Mouse (Mus musculus) stomach, postnatal 0 days (tissue): ENCODE measurements around the gene Fancg. TPM values are rescaled to one million over a fixed set of nuclear protein-coding genes. Genes with fewer than 3 reads are reported as not detected.

Experiments used
- ATAC-seq: fragments of 200-750 bp; cut with Nextera tagmentation; 2 replicates; pipeline ENCODE4 v1.8.0; 2017; ENCODE audit not compliant: low FRiP score, low TSS enrichment
- DNase-seq: peaks from one replicate; pipeline ENCODE4 v3.0.0-alpha.2; 2016; ENCODE audit warnings: low spot score
- H3K27ac ChIP-seq: fragments of 300-500 bp; sonication (generic); replicated peaks from 2 replicates; pipeline ENCODE4 v1.5.1; 2014; ENCODE audit warnings: mild to moderate bottlenecking, control low read depth
- H3K27me3 ChIP-seq: fragments of 300-500 bp; sonication (generic); 2 replicates; pipeline ENCODE4 v1.6.1; 2014; ENCODE audit warnings: low read length; ENCODE audit not compliant: control insufficient read depth, insufficient read depth
- H3K36me3 ChIP-seq: fragments of 300-500 bp; sonication (generic); 2 replicates; pipeline ENCODE4 v1.6.1; 2014; ENCODE audit warnings: low read length, mixed read lengths; ENCODE audit not compliant: control insufficient read depth, insufficient read depth
- H3K4me1 ChIP-seq: fragments of 300-500 bp; sonication (generic); replicated peaks from 2 replicates; pipeline ENCODE4 v1.6.1; 2014; ENCODE audit warnings: antibody characterized with exemption; ENCODE audit not compliant: control insufficient read depth, insufficient read depth
- H3K4me2 ChIP-seq: fragments of 300-500 bp; sonication (generic); replicated peaks from 2 replicates; pipeline ENCODE4 v1.6.1; 2014; ENCODE audit warnings: low read depth, mild to moderate bottlenecking, control low read depth, moderate library complexity
- H3K4me3 ChIP-seq: fragments of 300-500 bp; sonication (generic); 2 replicates; pipeline ENCODE4 v1.5.1; 2014; ENCODE audit warnings: low read depth, low read length, control low read depth
- H3K9ac ChIP-seq: fragments of 300-500 bp; sonication (generic); 2 replicates; pipeline ENCODE4 v1.6.1; 2014; ENCODE audit warnings: mild to moderate bottlenecking, low read length, control low read depth, mixed read lengths
- H3K9me3 ChIP-seq: fragments of 300-500 bp; sonication (generic); 2 replicates; pipeline ENCODE4 v1.6.1; 2016; ENCODE audit warnings: low read length; ENCODE audit not compliant: control insufficient read depth
- CTCF ChIP-seq: IDR thresholded peaks from 2 replicates; pipeline ENCODE4 v1.5.1; 2016; ENCODE audit warnings: antibody characterized with exemption, low read depth, mild to moderate bottlenecking, moderate library complexity
- EP300 ChIP-seq: optimal IDR thresholded peaks from 2 replicates; pipeline ENCODE3; 2016; ENCODE audit warnings: antibody characterized with exemption
- WGBS: fragments of 180-500 bp; shearing (Covaris S2); extraction: QIAGEN DNeasy Blood & Tissue Kit; methylation state at CpG from one replicate; pipeline ENCODE4 v1.1.7; 2014; 5-methylcytosine and 5-hydroxymethylcytosine counted together
- polyA plus RNA-seq: library from polyadenylated mRNA; unstranded; fragments of >200 nt; fragmentation: Nextera tagmentation; extraction: Ambion mirVana; gene quantifications from 2 replicates; pipeline ENCODE4 v1.2.1, GENCODE M21; 2015

Gene Fancg
- polyA plus RNA-seq, 1 experiment from 2014 or later, result 7.7 TPM

DNA sequence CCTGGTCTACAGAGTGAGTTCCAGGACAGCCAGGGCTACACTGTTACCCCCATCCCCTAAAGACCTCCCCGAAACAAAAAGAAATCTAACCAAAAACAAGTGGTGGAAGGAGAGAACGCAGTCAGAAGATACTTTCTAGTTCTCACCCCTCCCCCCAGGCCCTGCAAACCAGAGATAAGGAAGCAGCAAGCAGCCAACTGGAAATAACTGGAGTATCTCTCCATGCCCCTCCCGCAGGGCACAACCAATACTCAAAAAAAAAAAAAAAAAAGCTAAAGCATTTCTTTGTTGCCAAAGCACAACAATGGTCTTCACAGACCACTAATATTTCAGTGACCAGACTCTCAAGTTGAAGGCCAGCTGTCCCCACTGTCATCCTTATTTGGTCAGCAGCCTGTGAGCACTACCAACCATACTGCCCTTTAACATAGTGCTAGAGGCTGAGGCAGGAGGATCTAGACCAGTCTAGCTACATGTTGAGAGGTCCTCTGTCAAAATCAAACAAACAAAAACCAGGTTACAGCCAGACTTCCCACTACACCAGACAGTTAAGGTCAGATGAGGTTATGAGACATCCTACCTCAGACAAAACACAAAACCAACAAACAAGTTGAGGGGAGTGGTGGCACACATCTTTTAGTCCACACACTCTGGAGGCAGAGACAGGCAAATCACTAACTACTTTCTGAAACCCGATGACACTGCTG lies 27.7 kb upstream of the Fancg start:
- DNase-seq (no peak), ATAC-seq (no peak)
- H3K4me3 ChIP-seq, result no peak overlapping the region
- H3K27ac ChIP-seq, result no peak overlapping the region
- H3K9ac ChIP-seq, result no peak overlapping the region
- H3K4me1 ChIP-seq, result no peaks in the 10 kb centered on the region
- TF ChIP-seq CTCF (no peak), EP300 (no peak)
- no peaks in the 10 kb centered on the region for H3K27me3 ChIP-seq
- H3K36me3 ChIP-seq, result peaks cover 11% of the 10 kb centered on the region
- no peaks in the 10 kb centered on the region for H3K9me3 ChIP-seq
- H3K4me2 ChIP-seq, result no peak overlapping the region
- WGBS, result 71% methylated on average over 4 of the region's 4 CpGs

DNA sequence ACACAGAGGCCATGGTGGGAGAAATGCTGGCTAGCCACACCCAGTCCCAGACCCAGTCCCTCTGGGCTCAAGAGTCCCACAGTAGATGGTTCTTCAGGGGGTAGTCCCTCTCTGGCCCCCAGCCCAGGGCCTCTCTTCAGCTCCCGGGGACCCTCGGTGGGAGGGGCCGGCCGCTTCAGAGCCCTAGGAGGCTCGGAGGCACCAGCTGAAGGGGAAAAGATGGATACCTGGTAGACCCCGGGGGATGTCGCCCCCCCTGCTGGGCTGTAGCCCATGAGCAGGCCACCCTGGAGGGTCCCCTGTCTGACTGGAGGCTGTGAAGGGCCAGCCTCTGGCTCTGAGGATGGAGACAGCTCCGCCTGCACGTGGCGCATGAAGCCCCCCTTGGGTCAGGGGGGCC lies 26.1 kb upstream of the Fancg start:
- ATAC-seq, result no peak
- no peak for DNase-seq
- no peak overlapping the region for H3K4me3 ChIP-seq
- H3K9ac ChIP-seq, result no peak overlapping the region
- H3K4me2 ChIP-seq, result no peak overlapping the region
- WGBS, result 90% methylated on average over 10 of the region's 10 CpGs
- no peak for TF ChIP-seq CTCF
- no peak for TF ChIP-seq EP300
- no peaks in the 10 kb centered on the region for H3K9me3 ChIP-seq
- H3K4me1 ChIP-seq, result no peaks in the 10 kb centered on the region
- H3K27ac ChIP-seq, result no peak overlapping the region
- peaks cover 11% of the 10 kb centered on the region for H3K36me3 ChIP-seq
- H3K27me3 ChIP-seq, result no peaks in the 10 kb centered on the region

DNA sequence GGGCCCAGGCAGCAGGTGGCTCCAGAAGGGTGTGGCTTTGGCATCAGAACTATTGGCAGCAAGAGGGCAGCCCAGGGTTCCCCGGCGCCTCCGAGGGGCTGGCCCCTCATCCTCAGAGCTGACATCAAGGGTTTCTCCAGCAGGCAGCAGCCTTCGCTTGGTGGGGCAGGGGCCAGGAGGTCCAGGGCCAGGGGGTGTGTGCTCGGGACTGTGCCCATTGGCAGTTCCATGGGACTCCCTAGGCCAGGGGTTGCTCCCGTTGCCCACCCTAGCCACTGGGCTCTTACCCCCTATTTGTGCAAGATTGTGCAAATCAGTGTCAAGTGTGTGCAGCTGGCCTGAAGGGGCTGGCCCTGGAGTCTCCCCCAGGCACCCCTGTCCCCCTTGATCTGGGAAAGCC lies 25.5 kb upstream of the Fancg start:
- WGBS, result 80% methylated on average over 6 of the region's 6 CpGs
- Histone ChIP-seq H3K9ac (no peak overlapping the region), H3K9me3 (no peaks in the 10 kb centered on the region), H3K27ac (no peak overlapping the region), H3K4me2 (no peak overlapping the region), H3K36me3 (peaks cover 11% of the 10 kb centered on the region), H3K4me3 (no peak overlapping the region), H3K27me3 (no peaks in the 10 kb centered on the region), H3K4me1 (no peaks in the 10 kb centered on the region)
- DNase-seq, result no peak
- TF ChIP-seq EP300 (no peak), CTCF (no peak)
- ATAC-seq, result no peak

DNA sequence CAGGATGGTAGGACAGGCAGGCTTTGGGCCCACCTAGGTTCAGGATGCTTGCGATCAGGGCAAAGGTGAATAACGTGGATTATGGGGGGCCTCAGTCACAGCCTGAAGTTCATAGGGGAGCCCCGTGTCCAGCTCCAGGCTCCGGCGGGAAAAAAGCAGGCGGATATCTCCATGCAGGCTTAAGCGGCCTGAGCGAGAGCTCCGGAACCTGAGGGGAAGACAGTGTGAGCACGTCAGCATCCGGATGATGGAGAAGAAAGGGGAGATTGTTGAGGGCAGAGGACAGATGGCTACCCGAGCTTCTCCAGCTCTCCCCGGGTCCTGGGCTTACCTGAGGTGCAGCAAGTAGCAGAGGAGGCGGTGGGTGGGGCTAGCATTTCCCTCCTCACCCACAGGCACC lies 23.2 kb upstream of the Fancg start:
- ATAC-seq (no peak), DNase-seq (no peak)
- no peak overlapping the region for H3K4me2 ChIP-seq
- no peaks in the 10 kb centered on the region for H3K9me3 ChIP-seq
- peaks cover 11% of the 10 kb centered on the region for H3K36me3 ChIP-seq
- H3K9ac ChIP-seq, result no peak overlapping the region
- H3K27me3 ChIP-seq, result no peaks in the 10 kb centered on the region
- TF ChIP-seq CTCF, result no peak
- no peak for TF ChIP-seq EP300
- no peak overlapping the region for H3K4me3 ChIP-seq
- no peak overlapping the region for H3K27ac ChIP-seq
- 0 out of 2 replicates have a peak, but pooled peaks cover 2% of the 10 kb centered on the region for H3K4me1 ChIP-seq
- 84% methylated on average over 14 of the region's 14 CpGs for WGBS

DNA sequence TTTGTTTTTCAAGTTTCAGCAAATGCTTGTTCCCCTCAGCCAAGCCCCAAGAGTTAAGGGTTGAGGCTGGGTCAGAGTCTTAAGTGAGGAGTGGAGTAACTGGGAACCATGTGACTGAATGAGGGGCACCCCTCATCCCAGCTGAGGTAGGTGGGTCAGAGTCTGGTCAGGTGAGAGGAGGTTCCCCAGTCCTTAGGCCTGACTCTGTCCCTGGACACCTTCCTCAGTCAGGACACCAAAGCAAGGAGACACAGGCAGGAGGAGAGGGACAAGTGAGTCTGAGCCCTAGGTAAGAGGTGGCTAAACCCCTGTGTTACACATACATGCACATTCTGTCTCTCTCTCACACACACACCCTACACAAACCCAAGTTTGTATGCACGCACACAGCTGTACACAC lies 22.2 kb upstream of the Fancg start:
- no peak for ATAC-seq
- Histone ChIP-seq H3K9me3 (no peaks in the 10 kb centered on the region), H3K4me3 (no peak overlapping the region), H3K4me2 (no peak overlapping the region), H3K9ac (no peak overlapping the region), H3K27me3 (no peaks in the 10 kb centered on the region), H3K4me1 (0 out of 2 replicates have a peak, but pooled peaks cover 2% of the 10 kb centered on the region), H3K36me3 (peaks cover 15% of the 10 kb centered on the region), H3K27ac (no peak overlapping the region)
- WGBS, result 100% methylated on average over 1 of the region's 1 CpGs
- TF ChIP-seq EP300 (no peak), CTCF (no peak)
- DNase-seq, result no peak

DNA sequence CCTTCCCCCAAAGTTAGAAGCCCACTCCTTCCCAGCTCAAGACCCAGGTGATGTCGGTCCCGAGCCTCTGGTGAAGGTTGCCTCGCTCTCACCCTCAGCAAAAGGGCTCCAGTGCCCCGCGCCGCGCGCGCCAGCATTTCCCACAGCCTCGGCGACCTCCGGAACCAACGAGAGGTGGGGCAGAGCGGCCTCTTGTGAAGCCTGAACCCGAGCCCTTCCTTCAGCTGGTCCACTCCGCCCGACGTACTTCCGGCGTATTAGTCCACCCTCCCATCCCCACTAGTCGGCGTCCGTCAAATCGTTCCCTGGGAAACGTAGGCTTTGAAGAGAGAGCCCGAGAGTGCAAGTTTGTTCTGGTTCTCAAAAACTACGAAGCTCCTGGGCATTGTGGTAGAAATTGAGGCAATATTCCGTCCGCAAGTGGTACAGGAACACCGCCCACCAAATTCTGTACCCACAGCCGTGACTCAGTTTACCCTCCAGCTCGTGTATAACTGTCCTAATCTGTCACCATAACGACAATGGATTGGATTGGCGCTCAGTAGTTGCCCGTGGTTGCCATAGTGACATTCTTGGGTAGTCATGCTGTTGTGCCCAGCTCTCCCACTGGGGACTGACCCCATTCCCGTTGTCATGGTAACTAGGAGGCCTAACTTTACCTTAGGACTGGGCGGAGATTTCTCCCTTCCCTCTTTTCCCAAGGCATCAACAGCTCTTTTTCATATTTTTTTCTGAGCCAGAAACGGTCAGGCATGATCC lies 21.1 kb upstream of the Fancg start, which contains the start of gene Stoml2:
Gene Stoml2 (minus strand): TSS at position 474 of the 759 bp plus-strand sequence.
- no peaks in the 10 kb centered on the region for H3K9me3 ChIP-seq
- TF ChIP-seq EP300 (no peak), CTCF (peak; percentile 65)
- 1% methylated on average over 38 of the region's 38 CpGs for WGBS
- peak within 1 kb of the TSS; percentile 93 for H3K27ac ChIP-seq
- no peaks in the 10 kb centered on the region for H3K27me3 ChIP-seq
- peak within 1 kb of the TSS; percentile 78 for H3K4me3 ChIP-seq
- DNase-seq (peak; percentile 95), ATAC-seq (peak; percentile 97)
- 0 out of 2 replicates have a peak, but pooled peaks cover 2% of the 10 kb centered on the region for H3K4me1 ChIP-seq
- peak within 1 kb of the TSS; percentile 79 for H3K4me2 ChIP-seq
- H3K36me3 ChIP-seq, result peaks cover 16% of the 10 kb centered on the region
- H3K9ac ChIP-seq, result peak within 1 kb of the TSS; percentile 91
